Mouse (Mus musculus) CH12.LX (cell line): ENCODE data around the gene Hpf1. TPM values are rescaled to one million over a fixed set of nuclear protein-coding genes. Genes with fewer than 3 reads are reported as not detected.

ENCODE experiments used
- DNase-seq: peaks from one replicate; pipeline ENCODE4 v3.0.0-alpha.2; 2013; ENCODE audit errors: extremely low read depth
- H3K27ac ChIP-seq: 2 replicates; pipeline ENCODE4 v1.5.1; 2012; ENCODE audit warnings: low read depth, mild to moderate bottlenecking, control low read depth, moderate library complexity; ENCODE audit not compliant: insufficient read depth
- H3K27me3 ChIP-seq: replicated peaks from 2 replicates; pipeline ENCODE3; 2012; ENCODE audit warnings: inconsistent platforms
- H3K36me3 ChIP-seq, 2 experiments: replicated peaks in 1 of 2; 2 replicates each; pipeline versions ENCODE3 to v1.6.1; 2012; ENCODE audit warnings: inconsistent platforms in 1 of 2, low read length in 1 of 2, mild to moderate bottlenecking in 1 of 2, mixed read lengths in 1 of 2, moderate library complexity in 1 of 2; ENCODE audit not compliant: control insufficient read depth in 1 of 2, insufficient read depth in 1 of 2
- H3K4me1 ChIP-seq, 2 experiments: 2 replicates each; pipeline ENCODE4 v1.6.1; 2012; ENCODE audit warnings: inconsistent platforms in 1 of 2, moderate library complexity in 1 of 2; ENCODE audit not compliant: insufficient read depth in 2 of 2, control insufficient read depth in 1 of 2
- H3K4me2 ChIP-seq: 2 replicates; pipeline ENCODE4 v1.6.1; 2012; ENCODE audit warnings: low read depth, mild to moderate bottlenecking, control low read depth; ENCODE audit not compliant: poor library complexity, insufficient read depth, severe bottlenecking
- H3K4me3 ChIP-seq, 3 experiments: fragments of 150-350 bp in 1 of 3; sonication (generic) in 1 of 3; replicated peaks in 1 of 3; 2 replicates each; pipeline versions ENCODE3 to v1.5.1; 2011 to 2012; ENCODE audit warnings: low read depth in 2 of 3, low read length in 2 of 3, mild to moderate bottlenecking in 2 of 3, moderate library complexity in 2 of 3, control low read depth in 1 of 3, improper control_type of control experiment in 1 of 3, inconsistent platforms in 1 of 3, mixed read lengths in 1 of 3; ENCODE audit not compliant: poor library complexity in 1 of 3
- H3K79me2 ChIP-seq: replicated peaks from 2 replicates; pipeline ENCODE4 v1.6.1; 2012; ENCODE audit warnings: mild to moderate bottlenecking, moderate library complexity; ENCODE audit not compliant: control insufficient read depth, poor library complexity, insufficient read depth, severe bottlenecking; ENCODE audit errors: extremely low read depth
- H3K9ac ChIP-seq: 2 replicates; pipeline ENCODE4 v1.6.1; 2012; ENCODE audit warnings: low read depth, mild to moderate bottlenecking, control low read depth, moderate library complexity; ENCODE audit not compliant: insufficient read depth
- H3K9me3 ChIP-seq: replicated peaks from 2 replicates; pipeline ENCODE3; 2012; ENCODE audit warnings: low read length, inconsistent platforms, mixed read lengths
- BHLHE40 ChIP-seq: IDR thresholded peaks from 2 replicates; pipeline ENCODE4 v1.6.1; 2011; ENCODE audit warnings: mild to moderate bottlenecking, low read depth, low read length, improper control_type of control experiment
- EP300 ChIP-seq: IDR thresholded peaks from 2 replicates; pipeline ENCODE4 v1.6.1; 2011; ENCODE audit warnings: low read length, improper control_type of control experiment
- HCFC1 ChIP-seq: IDR thresholded peaks from 2 replicates; pipeline ENCODE4 v1.6.1; 2012; ENCODE audit warnings: low read depth, mild to moderate bottlenecking, inconsistent platforms, low read length, improper control_type of control experiment
- MAFK ChIP-seq: IDR thresholded peaks from 2 replicates; pipeline ENCODE4 v1.6.1; 2011; ENCODE audit warnings: low read length, improper control_type of control experiment; ENCODE audit not compliant: insufficient replicate concordance
- MXI1 ChIP-seq: IDR thresholded peaks from 2 replicates; pipeline ENCODE4 v1.6.1; 2011; ENCODE audit warnings: mild to moderate bottlenecking, low read depth, low read length, improper control_type of control experiment
- NRF1 ChIP-seq: IDR thresholded peaks from 2 replicates; pipeline ENCODE4 v1.6.1; 2014; ENCODE audit warnings: low read depth, mild to moderate bottlenecking, inconsistent platforms, low read length, improper control_type of control experiment, moderate library complexity
- PAX5 ChIP-seq: IDR thresholded peaks from 2 replicates; pipeline ENCODE4 v1.6.1; 2012; ENCODE audit warnings: low read length, inconsistent platforms, mixed read lengths
- POLR2A ChIP-seq: IDR thresholded peaks from 2 replicates; pipeline ENCODE4 v1.6.1; 2011; ENCODE audit warnings: low read depth, mild to moderate bottlenecking, improper control_type of control experiment, low read length
- SIN3A ChIP-seq: IDR thresholded peaks from 2 replicates; pipeline ENCODE4 v1.6.1; 2012; ENCODE audit warnings: low read length, improper control_type of control experiment, inconsistent platforms
- UBTF ChIP-seq: IDR thresholded peaks from 2 replicates; pipeline ENCODE4 v1.6.1; 2012; ENCODE audit warnings: low read depth, mild to moderate bottlenecking, inconsistent platforms, low read length, improper control_type of control experiment, moderate library complexity
- USF1 ChIP-seq: IDR thresholded peaks from 2 replicates; pipeline ENCODE4 v1.6.1; 2014; ENCODE audit warnings: low read depth, mild to moderate bottlenecking, inconsistent platforms, low read length, improper control_type of control experiment
- USF2 ChIP-seq: conservative IDR thresholded peaks from 2 replicates; pipeline ENCODE4 v1.6.1; 2011; ENCODE audit warnings: low read depth, low read length, improper control_type of control experiment
- ZMIZ1 ChIP-seq: IDR thresholded peaks from 2 replicates; pipeline ENCODE4 v1.6.1; 2012; ENCODE audit warnings: low read depth, mild to moderate bottlenecking, inconsistent platforms, low read length, improper control_type of control experiment
- ZNF384 ChIP-seq: IDR thresholded peaks from 2 replicates; pipeline ENCODE4 v1.6.1; 2012; ENCODE audit warnings: low read depth, low read length, improper control_type of control experiment, inconsistent platforms
- dilution Hi-C: fragments of 300-500 bp; cut with MboI; formaldehyde crosslinking; loops from 2 replicates; pipeline ENCODE4 v1.14.3; 2020; ENCODE audit warnings: low sequenced_read_pairs; ENCODE audit not compliant: extremely low pct_unique_long_range_greater_than_20kb, extremely low pct_ligation_motif_present
- in situ Hi-C: fragments of 300-500 bp; cut with MboI; formaldehyde crosslinking; loops from 3 replicates; pipeline ENCODE4 v1.14.3; 2019; ENCODE audit warnings: low sequenced_read_pairs, low pct_ligation_motif_present, low pct_unique_long_range_greater_than_20kb, mixed read lengths
- polyA plus RNA-seq: library from polyadenylated mRNA; unstranded; fragments of >175 nt; gene quantifications from 2 replicates; pipeline ENCODE4 v1.2.1, GENCODE M21; 2012; ENCODE audit warnings: low read depth; ENCODE audit not compliant: insufficient read length
- total RNA-seq, 2 experiments: library from RNA; depleted of rRNA; stranded (reverse); fragments of 300-350 nt in 1 of 2; fragments of >200 nt in 1 of 2; gene quantifications; 2 replicates each; pipeline ENCODE4 v1.2.3; 2012 to 2014

The Hpf1 gene
- total and polyA plus RNA-seq, 3 experiments = 76.1 to 132 (median 95.0) TPM

- peaks cover 35 to 70% of the 10 kb centered on the region in 2 experiments for H3K4me1 ChIP-seq
- H3K36me3 ChIP-seq = no peaks in the 10 kb centered on the region
- no peak overlapping the region for H3K4me3 ChIP-seq
- peak overlapping the region; percentile 54 for H3K4me2 ChIP-seq
- TF ChIP-seq NRF1 (peak; percentile 58), MAFK (no peak), SIN3A (no peak), PAX5 (no peak)
- H3K27me3 ChIP-seq = no peaks in the 10 kb centered on the region
- in situ Hi-C loops = loop anchor here (10.0 kb wide), 1 partner anchor 255 kb away; no protein-coding TSS in a partner anchor
- no peak for DNase-seq
- H3K9ac ChIP-seq = no peak overlapping the region
- no peaks in the 10 kb centered on the region for H3K9me3 ChIP-seq
- peak overlapping the region; percentile 75 for H3K27ac ChIP-seq
- no peaks in the 10 kb centered on the region for H3K79me2 ChIP-seq
- dilution Hi-C loops = no loop called here
These were observed 20.5 kb upstream of the Hpf1 start for GRCm38 (mm10) chr8:60869761-60870160.

GRCm38 (mm10) chr8:60870231-60871193, 19.7 kb upstream of the Hpf1 start:
- H3K4me1 ChIP-seq = peaks cover 35 to 70% of the 10 kb centered on the region in 2 experiments
- DNase-seq = no peak
- H3K9me3 ChIP-seq = no peaks in the 10 kb centered on the region
- H3K79me2 ChIP-seq = no peaks in the 10 kb centered on the region
- peak overlapping the region; percentile 54 for H3K4me2 ChIP-seq
- in situ Hi-C loops (no loop called here), dilution Hi-C loops (no loop called here)
- no peaks in the 10 kb centered on the region for H3K36me3 ChIP-seq
- peak overlapping the region in 1 of 3 experiments; percentile 1 for H3K4me3 ChIP-seq
- H3K9ac ChIP-seq = peak overlapping the region; percentile 49
- TF ChIP-seq ZNF384 (no peak), MAFK (0 out of 2 replicates have a peak, but pooled peaks have one; percentile 36), EP300 (peak; percentile 33), PAX5 (no peak), MXI1 (peak; percentile 16; the same call in 1 of the 2 replicates), NRF1 (no peak), POLR2A (no peak), HCFC1 (no peak), USF1 (no peak), BHLHE40 (no peak; the same call in 1 of the 2 replicates), UBTF (0 out of 2 replicates have a peak, but pooled peaks have one; percentile 4), ZMIZ1 (no peak), USF2 (no peak)
- H3K27me3 ChIP-seq = no peaks in the 10 kb centered on the region
- H3K27ac ChIP-seq = peak overlapping the region; percentile 75
